Mouse (Mus musculus) liver, embryonic 14 days (tissue): ENCODE results near the gene Gabarapl2. TPM values are rescaled to one million over a fixed set of nuclear protein-coding genes. Genes with fewer than 3 reads are reported as not detected.

Experiments
- polyA plus RNA-seq: library from polyadenylated mRNA; depleted of rRNA; stranded (reverse); fragments of >200 nt; gene quantifications from 2 replicates; pipeline ENCODE4 v1.2.3, GENCODE M21; 2012; rRNA removed

Gabarapl2 gene
- 48.9 and 58.8 TPM in 2 replicates for polyA plus RNA-seq

DNA sequence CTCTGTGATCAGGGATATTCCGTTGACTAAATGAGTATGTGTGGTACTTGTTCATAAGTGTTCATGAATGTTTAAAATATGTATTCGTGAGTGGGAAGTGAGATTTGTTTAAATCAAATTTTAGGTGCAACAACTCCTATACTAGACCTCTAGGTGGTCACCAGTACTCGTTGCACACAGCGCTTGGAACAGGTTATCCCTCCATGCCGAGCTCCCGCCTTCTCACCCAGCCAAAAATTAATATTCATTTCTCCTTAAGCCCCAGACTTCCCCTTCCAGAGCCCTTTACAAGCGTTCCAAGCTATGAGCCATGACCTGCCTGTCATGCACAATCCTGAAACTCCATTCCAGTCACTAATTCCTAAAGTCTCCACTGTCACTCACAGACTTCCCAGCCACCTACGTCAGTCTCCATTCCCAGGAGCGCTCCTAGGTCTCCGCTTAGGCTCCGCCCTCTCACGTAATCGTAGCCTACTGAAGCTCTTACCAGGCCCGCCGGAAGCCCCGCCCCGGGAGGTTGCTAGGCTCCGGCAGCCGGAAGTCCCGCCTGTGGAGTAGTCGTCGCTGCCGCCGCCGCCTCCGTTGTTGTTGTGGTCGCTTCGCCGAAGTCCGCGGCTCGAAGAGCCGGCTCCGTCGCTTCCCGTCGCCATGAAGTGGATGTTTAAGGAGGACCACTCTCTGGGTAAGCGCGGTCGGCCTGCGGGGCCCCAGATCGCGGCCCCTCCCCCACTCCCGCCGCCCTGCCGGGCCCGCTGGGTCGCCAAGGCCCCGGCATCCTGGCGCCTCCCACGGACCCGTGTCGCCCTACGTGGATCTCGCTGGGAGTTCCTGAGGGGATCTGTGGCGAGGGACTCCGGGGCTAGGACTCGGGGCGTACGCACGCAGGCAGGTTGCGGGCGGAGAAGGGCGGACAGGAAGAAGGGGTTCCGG, at the start of gene Gabarapl2:
Gene Gabarapl2 (plus strand): TSS at position 533 of the 930 bp plus-strand sequence.

DNA sequence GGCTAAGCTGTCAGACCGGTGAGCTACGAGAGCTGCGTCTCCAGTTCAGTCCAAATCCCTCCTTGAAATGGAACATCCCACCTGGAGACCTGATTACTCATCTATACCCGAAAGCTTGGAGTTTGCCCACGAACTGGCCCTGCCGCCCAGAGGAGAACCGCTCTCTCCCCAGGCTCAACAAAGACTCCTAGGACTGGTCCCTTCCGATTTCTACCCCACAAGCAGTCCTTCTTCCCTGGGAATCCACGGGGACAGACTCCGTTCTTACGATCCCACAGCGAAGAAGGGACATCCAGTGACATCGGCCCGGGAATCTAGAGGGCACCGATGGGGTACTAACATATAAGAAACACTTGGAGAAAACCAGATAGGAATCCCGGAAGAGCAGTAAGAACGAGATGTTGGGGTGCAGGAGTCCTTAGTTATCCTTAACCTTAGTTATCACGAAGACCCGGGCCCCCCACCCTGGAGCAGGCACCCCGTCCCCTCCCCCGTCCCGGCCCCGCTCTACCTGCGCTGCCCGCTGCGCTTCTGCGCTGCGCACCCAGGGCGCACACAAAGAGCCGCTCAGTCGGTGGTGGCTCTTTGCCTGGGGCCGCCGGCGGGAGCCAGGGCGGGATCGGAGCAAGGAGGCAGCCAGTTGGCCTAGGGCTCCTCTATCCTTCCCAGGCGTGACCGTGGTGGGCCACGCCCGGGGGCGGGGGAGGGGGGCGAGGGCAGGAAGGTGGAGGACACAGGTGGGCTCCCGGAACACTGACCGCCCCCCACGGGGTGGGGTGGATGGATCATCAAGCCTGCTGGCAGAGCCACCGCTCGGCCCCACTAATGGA, 30.7 kb upstream of the Gabarapl2 start, which contains the start of gene Chst5:
Gene Chst5 (minus strand): TSS at position 827 of the 830 bp plus-strand sequence.

DNA sequence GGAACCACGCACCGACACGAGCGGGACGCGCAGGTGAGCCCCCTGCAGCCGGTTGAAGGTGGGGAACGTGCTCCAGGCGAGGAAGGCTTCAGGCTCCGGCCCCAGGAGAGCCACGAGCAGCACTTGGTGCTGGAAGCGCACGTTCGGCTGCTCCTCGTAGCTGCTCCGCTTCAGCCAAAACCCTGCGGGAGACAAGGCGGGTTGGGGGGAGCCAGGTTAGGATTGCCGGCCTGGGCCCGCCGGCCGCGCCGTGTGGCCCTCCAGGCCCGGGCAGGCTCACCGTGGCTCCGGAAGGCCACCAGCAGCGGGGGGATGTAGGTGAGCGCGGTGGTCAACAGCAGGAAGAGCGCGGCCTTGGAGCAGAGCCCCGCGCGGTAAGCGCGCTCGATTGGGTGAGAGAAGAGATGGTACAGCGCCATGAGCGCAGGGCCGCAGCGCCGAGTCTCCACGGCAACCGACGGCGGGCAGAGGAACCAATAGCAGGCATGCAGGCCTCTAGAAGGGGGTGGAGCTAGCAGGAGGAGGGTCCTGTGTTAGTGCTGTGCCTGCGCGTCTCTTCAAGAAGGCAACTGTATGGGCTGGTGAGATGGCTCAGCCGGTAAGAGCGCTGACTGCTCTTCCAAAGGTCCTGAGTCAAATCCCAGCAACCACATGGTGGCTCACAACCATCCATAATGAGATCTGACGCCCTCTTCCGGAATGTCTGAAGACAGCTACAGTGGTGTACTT, 7.0 kb upstream of the Gabarapl2 start, which contains the start of gene Tmem231:
Gene Tmem231 (minus strand): TSS at position 534 of the 729 bp plus-strand sequence.

DNA sequence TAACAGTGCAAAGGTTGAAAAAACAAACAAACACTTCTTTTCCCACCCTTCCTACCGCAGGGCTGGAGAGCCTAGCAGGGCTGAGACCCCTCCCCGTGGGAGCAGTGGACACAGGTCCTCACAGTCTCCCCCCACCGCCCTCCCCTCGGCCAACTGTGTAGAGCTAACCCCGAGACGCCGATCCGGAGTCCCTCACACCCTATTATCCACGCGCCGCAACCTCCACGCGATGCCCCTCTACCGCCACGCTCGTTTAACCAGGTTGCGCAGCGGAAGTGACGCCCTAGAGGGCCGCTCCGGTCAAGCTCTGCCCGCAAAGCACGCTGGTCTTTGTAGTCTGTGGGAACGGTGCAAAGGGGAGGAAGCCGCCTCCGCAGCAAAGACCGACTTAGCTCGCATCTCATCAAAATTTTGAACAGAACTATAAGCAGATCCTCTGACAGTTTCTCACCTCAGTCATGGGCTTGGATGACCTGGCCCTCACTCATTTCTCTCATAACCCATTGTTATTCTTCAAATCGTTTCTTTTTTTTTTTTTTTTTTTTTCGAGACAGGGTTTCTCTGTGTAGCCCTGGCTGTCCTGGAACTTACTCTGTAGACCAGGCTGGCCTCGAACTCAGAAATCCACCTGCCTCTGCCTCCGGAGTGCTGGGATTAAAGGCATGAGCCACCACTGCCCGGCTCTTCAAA, 51.7 kb downstream of the Gabarapl2 start, which contains the start of gene Adat1:
Gene Adat1 (minus strand): TSS at position 290 of the 690 bp plus-strand sequence.

Other genes starting within 250 kb of the Gabarapl2 start
- gene Ctrb1, start 249.7 kb upstream of the Gabarapl2 start, polyA plus RNA-seq = 0.05 and 1.7 TPM in 2 replicates
- 5.1 and 5.6 TPM in 2 replicates for gene Bcar1, start 196.9 kb upstream of the Gabarapl2 start, polyA plus RNA-seq
- gene Cfdp1, start 86.4 kb upstream of the Gabarapl2 start, polyA plus RNA-seq = 60.8 and 65.0 TPM in 2 replicates
- 2.4 and 2.8 TPM in 2 replicates for gene Tmem170, start 64.0 kb upstream of the Gabarapl2 start, polyA plus RNA-seq
- 0.06 TPM in 1 of 2 replicates, not detected in the other for gene Chst5, start 30.3 kb upstream of the Gabarapl2 start, polyA plus RNA-seq
- 1.3 and 1.5 TPM in 2 replicates for gene Tmem231, start 6.8 kb upstream of the Gabarapl2 start, polyA plus RNA-seq
- 3.2 and 3.5 TPM in 2 replicates for gene Adat1, start 51.6 kb downstream of the Gabarapl2 start, polyA plus RNA-seq
- 58.6 and 65.9 TPM in 2 replicates for gene Kars, start 70.6 kb downstream of the Gabarapl2 start, polyA plus RNA-seq
- gene Terf2ip, start 70.7 kb downstream of the Gabarapl2 start, polyA plus RNA-seq = 4.1 and 4.5 TPM in 2 replicates
- gene Gm6793, start 74.3 kb downstream of the Gabarapl2 start, polyA plus RNA-seq = 0.15 and 0.19 TPM in 2 replicates